Mouse (Mus musculus) kidney, embryonic 16.5 days (tissue): ENCODE data around the gene Gm20708. TPM values are rescaled to one million over a fixed set of nuclear protein-coding genes. Genes with fewer than 3 reads are reported as not detected.

Experiments
- ATAC-seq: fragments of 200-750 bp; cut with Nextera tagmentation; 2 replicates; pipeline ENCODE4 v1.8.0; 2017; ENCODE audit warnings: moderate TSS enrichment; ENCODE audit not compliant: low FRiP score, low TSS enrichment
- H3K27ac ChIP-seq: fragments of 300-500 bp; sonication (generic); 2 replicates; pipeline ENCODE4 v1.5.1; 2014; ENCODE audit warnings: low read length
- H3K27me3 ChIP-seq: fragments of 300-500 bp; sonication (generic); 2 replicates; pipeline ENCODE4 v1.6.1; 2014; ENCODE audit warnings: low read length, control low read depth, mixed read lengths; ENCODE audit not compliant: insufficient read depth
- H3K36me3 ChIP-seq: fragments of 300-500 bp; sonication (generic); 2 replicates; pipeline ENCODE4 v1.6.1; 2014; ENCODE audit warnings: low read length, control low read depth, mixed read lengths; ENCODE audit not compliant: insufficient read depth
- H3K4me1 ChIP-seq: fragments of 300-500 bp; sonication (generic); 2 replicates; pipeline ENCODE4 v1.6.1; 2014; ENCODE audit warnings: low read length, control low read depth, mixed read lengths; ENCODE audit not compliant: insufficient read depth
- H3K4me2 ChIP-seq: fragments of 300-500 bp; sonication (generic); replicated peaks from 2 replicates; pipeline ENCODE4 v1.6.1; 2014; ENCODE audit warnings: low read depth, low read length
- H3K4me3 ChIP-seq: fragments of 300-500 bp; sonication (generic); 2 replicates; pipeline ENCODE4 v1.5.1; 2014; ENCODE audit warnings: mild to moderate bottlenecking, low read length
- H3K9ac ChIP-seq: fragments of 300-500 bp; sonication (generic); replicated peaks from 2 replicates; pipeline ENCODE4 v1.6.1; 2014; ENCODE audit warnings: low read length
- H3K9me3 ChIP-seq: fragments of 300-500 bp; sonication (generic); 2 replicates; pipeline ENCODE4 v1.6.1; 2016; ENCODE audit warnings: low read length, control low read depth
- WGBS: fragments of 180-500 bp; shearing (Covaris S2); extraction: QIAGEN DNeasy Blood & Tissue Kit; methylation state at CpG from one replicate; pipeline ENCODE4 v1.1.7; 2014; 5-methylcytosine and 5-hydroxymethylcytosine counted together
- polyA plus RNA-seq: library from polyadenylated mRNA; unstranded; fragments of >200 nt; fragmentation: Nextera tagmentation; extraction: Ambion mirVana; gene quantifications from 2 replicates; pipeline ENCODE4 v1.2.1, GENCODE M21; 2015

Gene Gm20708
- polyA plus RNA-seq, 1 experiment from 2014 or later: 0.26 TPM

DNA sequence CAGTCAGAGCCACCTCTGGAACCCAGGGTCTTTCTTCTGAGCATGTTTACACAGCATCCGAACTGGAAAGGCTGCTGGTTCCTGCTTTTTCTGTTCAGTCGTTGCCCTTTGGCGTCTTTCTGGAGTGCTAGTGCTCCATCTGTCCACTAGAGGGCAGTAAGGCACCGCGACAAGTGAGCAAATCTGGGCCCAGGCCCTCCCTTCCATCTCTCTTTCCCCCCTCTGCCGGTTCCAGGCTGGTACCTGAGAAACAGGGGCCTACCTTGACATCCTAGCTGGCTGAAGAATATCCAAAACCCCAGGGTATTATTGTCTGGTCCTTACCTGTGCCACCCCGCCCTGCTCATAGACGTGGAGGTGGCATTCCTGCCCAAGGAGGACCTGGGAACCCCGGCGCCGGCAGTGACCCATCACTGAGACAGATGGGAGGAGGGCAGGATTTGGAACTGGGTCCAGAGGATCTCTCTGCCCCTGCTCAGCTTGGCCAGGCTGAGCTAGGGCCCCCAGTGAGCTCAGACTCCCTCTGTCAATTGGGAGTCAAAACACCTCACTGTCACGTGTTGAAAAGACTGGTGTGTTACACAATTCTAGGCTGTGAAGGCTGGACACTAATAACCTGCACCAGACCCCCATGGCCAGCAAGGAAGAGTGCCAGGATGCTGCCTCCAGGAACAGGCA is 61.4 kb downstream of the Gm20708 start:
- no peaks in the 10 kb centered on the region for H3K9me3 ChIP-seq
- no peak overlapping the region for H3K9ac ChIP-seq
- H3K36me3 ChIP-seq: no peaks in the 10 kb centered on the region
- no peak overlapping the region for H3K27ac ChIP-seq
- no peaks in the 10 kb centered on the region for H3K27me3 ChIP-seq
- ATAC-seq: no peak
- peaks cover 22% of the 10 kb centered on the region for H3K4me1 ChIP-seq
- H3K4me2 ChIP-seq: no peak overlapping the region
- H3K4me3 ChIP-seq: no peak overlapping the region
- WGBS: 36% methylated on average over 12 of the region's 12 CpGs

DNA sequence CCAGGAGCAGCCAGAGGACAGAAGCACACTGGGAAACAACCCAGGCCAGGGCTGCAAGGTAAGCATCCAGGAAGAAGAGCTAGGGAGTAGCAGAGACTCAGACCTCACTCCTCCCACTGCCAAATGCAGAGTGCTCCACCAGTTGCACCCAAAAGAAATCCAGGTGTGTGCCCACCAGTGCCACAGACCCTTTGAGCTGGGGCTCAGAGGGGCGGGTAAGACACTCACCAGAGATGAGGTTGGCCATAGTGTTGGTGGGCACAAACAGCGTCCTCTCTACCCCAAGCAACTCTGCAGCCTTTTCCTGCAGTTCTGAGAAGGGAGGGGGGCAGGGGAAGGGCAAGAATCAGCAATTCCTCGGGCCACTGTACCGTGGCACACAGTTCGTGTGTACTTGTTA is 61.9 kb downstream of the Gm20708 start:
- no peak overlapping the region for H3K27ac ChIP-seq
- no peak for ATAC-seq
- H3K27me3 ChIP-seq: no peaks in the 10 kb centered on the region
- H3K9me3 ChIP-seq: no peaks in the 10 kb centered on the region
- no peak overlapping the region for H3K4me2 ChIP-seq
- WGBS: 61% methylated on average over 5 of the region's 5 CpGs
- no peak overlapping the region for H3K4me3 ChIP-seq
- H3K36me3 ChIP-seq: no peaks in the 10 kb centered on the region
- no peak overlapping the region for H3K9ac ChIP-seq
- peaks cover 18% of the 10 kb centered on the region for H3K4me1 ChIP-seq

DNA sequence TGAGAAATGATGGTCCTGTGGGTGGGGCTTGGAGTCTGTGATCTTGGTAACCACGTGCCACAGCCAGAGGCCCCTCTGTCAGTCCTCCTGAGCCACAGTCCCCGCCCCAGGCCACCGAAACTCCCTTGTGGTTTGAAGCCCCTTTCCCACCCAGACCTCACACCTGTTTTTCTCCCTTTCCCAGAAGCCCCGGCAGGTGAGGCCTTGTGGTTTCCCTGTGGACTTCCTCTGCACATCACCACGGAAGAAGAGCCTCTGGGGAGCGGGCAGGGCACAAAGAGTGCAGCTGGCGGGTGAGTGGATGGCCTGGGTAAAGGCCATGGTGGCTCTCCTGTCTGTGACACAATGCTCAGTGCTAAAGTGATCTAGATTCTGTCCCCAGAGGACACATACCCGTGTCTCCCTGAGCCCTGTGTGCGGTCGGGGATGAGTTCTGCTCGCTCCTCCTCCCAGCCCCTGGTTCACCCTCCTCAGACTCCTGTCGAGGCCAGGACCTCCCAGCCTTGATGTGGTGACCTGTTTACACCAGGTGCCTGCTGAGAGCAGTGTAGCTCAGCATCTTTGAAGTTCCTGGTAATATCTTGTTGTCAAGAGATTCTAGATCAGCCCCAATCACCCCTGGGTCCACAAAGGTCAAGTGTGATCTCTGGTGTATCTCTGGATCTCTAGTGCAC is 62.6 kb downstream of the Gm20708 start:
- Histone ChIP-seq H3K27ac (no peak overlapping the region), H3K4me3 (no peak overlapping the region), H3K27me3 (no peaks in the 10 kb centered on the region), H3K4me1 (peaks cover 17% of the 10 kb centered on the region), H3K9me3 (no peaks in the 10 kb centered on the region), H3K36me3 (no peaks in the 10 kb centered on the region), H3K9ac (no peak overlapping the region), H3K4me2 (peak overlapping the region; percentile 96; the same call in 1 of the 2 replicates)
- no peak for ATAC-seq
- 66% methylated on average over 12 of the region's 12 CpGs for WGBS

DNA sequence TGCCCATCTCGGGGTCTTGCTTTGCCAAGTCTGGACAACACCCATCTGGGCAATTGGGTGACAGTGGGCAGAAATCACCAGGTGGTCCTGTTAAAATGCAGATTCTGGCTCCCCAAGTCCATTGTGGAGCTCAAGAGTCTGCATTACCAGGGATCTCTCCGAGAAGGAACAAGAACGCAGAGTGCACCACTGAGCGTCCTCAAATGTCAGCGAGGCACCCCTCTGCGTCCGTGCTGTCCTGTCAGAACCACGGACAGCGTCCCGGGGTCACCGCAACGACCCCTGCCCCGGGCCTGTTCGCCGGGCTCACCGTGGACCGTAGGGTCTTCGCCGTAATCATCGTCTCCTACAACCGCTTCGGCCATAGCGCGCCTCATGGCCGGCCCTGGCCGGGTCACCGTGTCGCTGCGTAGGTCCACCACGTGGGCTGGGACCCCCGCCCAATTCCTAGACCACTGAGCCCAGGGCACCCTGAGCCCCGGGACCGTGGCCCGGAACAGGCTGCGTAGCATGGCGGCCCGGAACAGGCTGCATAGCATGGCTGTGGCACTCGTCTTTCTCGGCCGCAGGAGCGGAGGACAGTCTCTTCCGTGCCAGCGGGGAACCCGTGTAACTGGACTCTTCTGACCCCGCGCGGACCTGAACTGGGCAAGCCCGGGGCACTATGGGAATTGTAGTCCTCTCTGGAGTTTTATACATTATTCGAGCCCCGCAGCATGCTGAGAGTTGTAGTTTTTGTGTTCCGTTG is 63.6 kb downstream of the Gm20708 start, which contains the start of gene Tha1:
Gene Tha1, minus strand, starts transcription at position 621 of the 748 bp plus-strand sequence.
- WGBS: 1% methylated on average over 51 of the region's 51 CpGs

DNA sequence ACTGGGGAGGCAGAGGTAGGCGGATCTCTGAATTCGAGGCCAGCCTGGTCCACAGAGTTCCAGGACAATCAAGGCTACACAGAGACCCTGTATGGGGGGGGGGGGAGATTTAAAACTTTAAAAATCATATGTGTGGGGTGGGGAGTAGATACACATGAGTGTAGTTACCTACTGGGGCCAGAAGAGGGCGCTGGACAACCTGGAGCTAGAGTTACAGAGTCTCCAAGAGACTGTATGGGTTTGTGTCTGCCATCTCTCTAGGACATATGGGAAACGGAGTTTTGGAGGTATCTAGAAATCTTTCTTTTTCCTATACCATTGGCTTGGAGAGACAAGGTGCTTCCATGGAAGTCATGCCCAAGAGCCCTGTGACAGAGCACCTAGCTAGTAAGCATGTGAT is 65.0 kb downstream of the Gm20708 start:
- Histone ChIP-seq H3K27me3 (no peaks in the 10 kb centered on the region), H3K4me1 (peaks cover 34% of the 10 kb centered on the region), H3K4me2 (no peak overlapping the region), H3K9me3 (no peaks in the 10 kb centered on the region), H3K9ac (no peak overlapping the region), H3K27ac (no peak overlapping the region), H3K4me3 (no peak overlapping the region), H3K36me3 (no peaks in the 10 kb centered on the region)
- ATAC-seq: no peak
- WGBS: 66% methylated on average over 4 of the region's 4 CpGs

More for the DNA sequence above, 63.6 kb downstream of the Gm20708 start, which contains the start of gene Tha1:
- Histone ChIP-seq H3K9me3 (no peaks in the 10 kb centered on the region), H3K4me3 (peak within 1 kb of the TSS; percentile 62), H3K27ac (no peak within 1 kb of the TSS), H3K4me2 (peak within 1 kb of the TSS; percentile 96), H3K36me3 (no peaks in the 10 kb centered on the region), H3K9ac (peak within 1 kb of the TSS; percentile 73), H3K4me1 (peaks cover 21% of the 10 kb centered on the region), H3K27me3 (no peaks in the 10 kb centered on the region)
- peak; percentile 80 for ATAC-seq

DNA sequence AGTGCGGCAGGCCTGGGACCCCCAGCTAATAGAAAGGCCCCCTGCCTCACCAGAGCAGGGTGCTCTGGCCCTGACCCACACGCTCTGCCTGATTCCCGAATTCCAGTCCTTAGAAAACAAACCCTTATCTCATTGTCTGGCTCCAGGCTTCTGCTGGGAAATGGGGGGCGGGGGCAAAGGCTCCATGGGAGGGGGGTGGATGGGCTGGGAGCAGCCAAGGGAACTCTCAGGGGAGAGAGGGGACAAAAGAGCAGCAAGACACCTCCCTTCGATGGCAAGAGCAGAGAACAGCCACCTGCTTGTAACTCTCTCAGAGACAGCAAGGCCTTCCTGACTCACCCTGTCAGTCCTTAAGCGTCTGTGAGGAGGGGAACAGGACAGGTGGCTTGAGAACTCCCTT is 66.2 kb downstream of the Gm20708 start:
- Histone ChIP-seq H3K36me3 (no peaks in the 10 kb centered on the region), H3K27ac (no peak overlapping the region), H3K4me2 (no peak overlapping the region), H3K9ac (no peak overlapping the region), H3K27me3 (no peaks in the 10 kb centered on the region), H3K4me3 (no peak overlapping the region), H3K9me3 (no peaks in the 10 kb centered on the region), H3K4me1 (peaks cover 39% of the 10 kb centered on the region)
- 44% methylated on average over 6 of the region's 6 CpGs for WGBS
- no peak for ATAC-seq

DNA sequence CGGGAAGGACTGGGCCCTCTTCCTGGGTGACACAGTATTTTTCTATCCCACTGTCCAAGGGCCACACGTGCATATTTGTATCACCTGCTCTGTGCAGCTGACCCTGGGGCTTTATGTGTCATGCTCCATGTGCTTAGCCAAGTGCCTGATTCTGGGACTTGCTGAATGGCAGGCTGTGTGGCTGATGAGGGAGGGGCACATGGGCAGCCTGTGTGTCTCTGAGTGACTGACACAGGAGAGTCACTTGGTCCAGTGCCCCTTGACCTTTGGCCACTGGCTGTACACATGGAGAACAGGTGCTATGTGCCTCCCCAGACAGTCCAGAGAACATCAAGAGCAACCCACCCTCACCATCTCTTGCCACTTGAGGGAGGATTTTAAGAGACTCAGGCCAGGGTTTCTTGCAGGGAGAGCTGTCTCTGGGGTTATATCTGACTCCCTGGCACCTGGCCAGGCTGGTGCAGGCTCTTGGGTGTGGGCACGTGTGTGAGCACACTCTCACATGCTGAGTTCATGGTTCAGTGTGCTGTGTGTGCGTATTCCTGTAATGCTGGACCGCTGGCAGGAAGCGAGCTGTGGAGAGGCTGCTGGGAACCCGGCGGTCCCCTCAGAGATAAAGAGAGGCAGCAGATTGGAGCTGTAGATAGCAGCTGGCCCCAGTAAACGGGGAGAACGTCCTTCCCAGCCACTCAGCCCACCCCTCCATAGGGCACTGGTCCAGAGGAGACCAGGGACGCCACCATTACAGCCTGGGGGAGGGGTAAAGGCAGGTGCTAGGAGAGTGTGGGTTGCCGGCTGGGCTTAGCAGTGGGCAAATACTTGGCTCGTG is 68.7 kb downstream of the Gm20708 start:
- ATAC-seq: peak; percentile 43; the same call in 1 of the 2 replicates
- Histone ChIP-seq H3K4me3 (no peak overlapping the region), H3K9ac (peak overlapping the region; percentile 14), H3K36me3 (no peaks in the 10 kb centered on the region), H3K9me3 (no peaks in the 10 kb centered on the region), H3K4me2 (peak overlapping the region; percentile 11), H3K27ac (peak overlapping the region; percentile 62), H3K4me1 (peaks cover 54% of the 10 kb centered on the region), H3K27me3 (no peaks in the 10 kb centered on the region)
- 21% methylated on average over 13 of the region's 13 CpGs for WGBS

DNA sequence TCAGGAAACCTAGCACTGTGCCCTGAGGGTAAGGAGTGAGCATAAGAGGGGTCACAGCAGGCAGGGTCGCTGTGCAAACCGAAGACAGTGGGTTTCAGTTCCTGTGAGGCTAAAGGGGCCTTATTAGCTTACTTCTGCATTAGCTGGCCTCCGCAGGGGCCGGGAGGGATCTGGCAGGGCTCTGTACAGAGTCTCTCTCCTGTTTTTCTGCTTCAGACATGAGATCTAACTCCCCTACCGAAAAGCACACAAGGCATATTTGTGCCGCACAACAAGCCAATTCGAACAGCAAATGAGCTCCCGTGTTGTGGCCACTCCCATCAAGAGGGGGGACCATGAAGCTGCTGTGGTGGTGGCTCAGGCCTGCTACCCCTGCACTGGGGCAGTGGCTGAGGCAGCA is 69.4 kb downstream of the Gm20708 start:
- H3K27ac ChIP-seq: peak overlapping the region; percentile 62; the same call in 1 of the 2 replicates
- ATAC-seq: no peak
- 39% methylated on average over 8 of the region's 8 CpGs for WGBS
- no peaks in the 10 kb centered on the region for H3K36me3 ChIP-seq
- no peaks in the 10 kb centered on the region for H3K27me3 ChIP-seq
- no peak overlapping the region for H3K4me3 ChIP-seq
- H3K9me3 ChIP-seq: no peaks in the 10 kb centered on the region
- peak overlapping the region; percentile 11 for H3K4me2 ChIP-seq
- peaks cover 51% of the 10 kb centered on the region for H3K4me1 ChIP-seq
- H3K9ac ChIP-seq: peak overlapping the region; percentile 14

DNA sequence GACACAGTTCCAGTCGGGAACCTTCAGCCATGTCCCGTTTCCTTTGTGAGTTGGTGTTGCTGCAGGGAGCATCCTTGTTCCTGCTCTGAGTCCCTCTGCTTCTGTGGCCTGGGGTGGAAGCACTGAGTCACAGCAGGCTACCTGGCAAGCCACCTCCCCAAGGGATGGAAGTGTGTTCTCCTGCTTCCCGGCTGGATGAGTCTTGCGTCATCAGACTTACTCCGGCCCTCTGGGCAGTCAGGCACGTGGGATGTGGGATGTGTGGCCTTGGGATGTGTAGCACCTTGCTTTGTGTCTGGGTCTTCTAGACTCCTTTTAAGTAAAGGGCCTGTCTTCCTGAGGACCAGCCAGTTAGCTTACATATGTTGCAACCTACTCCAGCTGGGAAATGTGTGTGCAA is 70.2 kb downstream of the Gm20708 start:
- H3K27me3 ChIP-seq: no peaks in the 10 kb centered on the region
- H3K9ac ChIP-seq: no peak overlapping the region
- ATAC-seq: no peak
- no peaks in the 10 kb centered on the region for H3K9me3 ChIP-seq
- no peaks in the 10 kb centered on the region for H3K36me3 ChIP-seq
- no peak overlapping the region for H3K4me3 ChIP-seq
- no peak overlapping the region for H3K27ac ChIP-seq
- peaks cover 51% of the 10 kb centered on the region for H3K4me1 ChIP-seq
- no peak overlapping the region for H3K4me2 ChIP-seq
- WGBS: 73% methylated on average over 6 of the region's 6 CpGs
